Mouse (Mus musculus) CH12.LX (cell line): Measurements from ENCODE around the gene Gtf2h5. TPM values are rescaled to one million over a fixed set of nuclear protein-coding genes. Genes with fewer than 3 reads are reported as not detected.

ENCODE experiments used
- DNase-seq: peaks from one replicate; pipeline ENCODE4 v3.0.0-alpha.2; 2013; ENCODE audit errors: extremely low read depth
- H3K27ac ChIP-seq: 2 replicates; pipeline ENCODE4 v1.5.1; 2012; ENCODE audit warnings: low read depth, mild to moderate bottlenecking, control low read depth, moderate library complexity; ENCODE audit not compliant: insufficient read depth
- H3K27me3 ChIP-seq: replicated peaks from 2 replicates; pipeline ENCODE3; 2012; ENCODE audit warnings: inconsistent platforms
- H3K36me3 ChIP-seq, 2 experiments: replicated peaks in 1 of 2; 2 replicates each; pipeline versions ENCODE3 to v1.6.1; 2012; ENCODE audit warnings: inconsistent platforms in 1 of 2, low read length in 1 of 2, mild to moderate bottlenecking in 1 of 2, mixed read lengths in 1 of 2, moderate library complexity in 1 of 2; ENCODE audit not compliant: control insufficient read depth in 1 of 2, insufficient read depth in 1 of 2
- H3K4me1 ChIP-seq, 2 experiments: 2 replicates each; pipeline ENCODE4 v1.6.1; 2012; ENCODE audit warnings: inconsistent platforms in 1 of 2, moderate library complexity in 1 of 2; ENCODE audit not compliant: insufficient read depth in 2 of 2, control insufficient read depth in 1 of 2
- H3K4me2 ChIP-seq: 2 replicates; pipeline ENCODE4 v1.6.1; 2012; ENCODE audit warnings: low read depth, mild to moderate bottlenecking, control low read depth; ENCODE audit not compliant: poor library complexity, insufficient read depth, severe bottlenecking
- H3K4me3 ChIP-seq, 3 experiments: fragments of 150-350 bp in 1 of 3; sonication (generic) in 1 of 3; replicated peaks in 1 of 3; 2 replicates each; pipeline versions ENCODE3 to v1.5.1; 2011 to 2012; ENCODE audit warnings: low read depth in 2 of 3, low read length in 2 of 3, mild to moderate bottlenecking in 2 of 3, moderate library complexity in 2 of 3, control low read depth in 1 of 3, improper control_type of control experiment in 1 of 3, inconsistent platforms in 1 of 3, mixed read lengths in 1 of 3; ENCODE audit not compliant: poor library complexity in 1 of 3
- H3K79me2 ChIP-seq: replicated peaks from 2 replicates; pipeline ENCODE4 v1.6.1; 2012; ENCODE audit warnings: mild to moderate bottlenecking, moderate library complexity; ENCODE audit not compliant: control insufficient read depth, poor library complexity, insufficient read depth, severe bottlenecking; ENCODE audit errors: extremely low read depth
- H3K9ac ChIP-seq: 2 replicates; pipeline ENCODE4 v1.6.1; 2012; ENCODE audit warnings: low read depth, mild to moderate bottlenecking, control low read depth, moderate library complexity; ENCODE audit not compliant: insufficient read depth
- H3K9me3 ChIP-seq: replicated peaks from 2 replicates; pipeline ENCODE3; 2012; ENCODE audit warnings: low read length, inconsistent platforms, mixed read lengths
- GABPA ChIP-seq: IDR thresholded peaks from 2 replicates; pipeline ENCODE4 v1.6.1; 2012; ENCODE audit warnings: low read depth, low read length, improper control_type of control experiment, inconsistent platforms; ENCODE audit not compliant: insufficient replicate concordance
- HCFC1 ChIP-seq: IDR thresholded peaks from 2 replicates; pipeline ENCODE4 v1.6.1; 2012; ENCODE audit warnings: low read depth, mild to moderate bottlenecking, inconsistent platforms, low read length, improper control_type of control experiment
- IRF4 ChIP-seq: IDR thresholded peaks from 2 replicates; pipeline ENCODE4 v1.6.1; 2014; ENCODE audit warnings: low read depth, mild to moderate bottlenecking, inconsistent platforms, low read length, improper control_type of control experiment
- KAT2A ChIP-seq: IDR thresholded peaks from 2 replicates; pipeline ENCODE4 v1.6.1; 2012; ENCODE audit warnings: low read length, improper control_type of control experiment, inconsistent platforms; ENCODE audit not compliant: insufficient replicate concordance
- MAZ ChIP-seq: IDR thresholded peaks from 2 replicates; pipeline ENCODE4 v1.6.1; 2012; ENCODE audit warnings: low read depth, mild to moderate bottlenecking, inconsistent platforms, low read length, improper control_type of control experiment, moderate library complexity
- MYC ChIP-seq: IDR thresholded peaks from 2 replicates; pipeline ENCODE4 v1.6.1; 2011; ENCODE audit warnings: low read depth, mild to moderate bottlenecking, improper control_type of control experiment, low read length
- PAX5 ChIP-seq: IDR thresholded peaks from 2 replicates; pipeline ENCODE4 v1.6.1; 2012; ENCODE audit warnings: low read length, inconsistent platforms, mixed read lengths
- SMC3 ChIP-seq: IDR thresholded peaks from 2 replicates; pipeline ENCODE4 v1.6.1; 2011; ENCODE audit warnings: low read depth, low read length, improper control_type of control experiment
- TBP ChIP-seq: conservative IDR thresholded peaks from 2 replicates; pipeline ENCODE4 v1.6.1; 2011; ENCODE audit warnings: low read depth, low read length, improper control_type of control experiment
- TCF12 ChIP-seq: IDR thresholded peaks from 2 replicates; pipeline ENCODE4 v1.6.1; 2014; ENCODE audit warnings: low read depth, mild to moderate bottlenecking, inconsistent platforms, low read length, improper control_type of control experiment
- UBTF ChIP-seq: IDR thresholded peaks from 2 replicates; pipeline ENCODE4 v1.6.1; 2012; ENCODE audit warnings: low read depth, mild to moderate bottlenecking, inconsistent platforms, low read length, improper control_type of control experiment, moderate library complexity
- ZNF384 ChIP-seq: IDR thresholded peaks from 2 replicates; pipeline ENCODE4 v1.6.1; 2012; ENCODE audit warnings: low read depth, low read length, improper control_type of control experiment, inconsistent platforms
- dilution Hi-C: fragments of 300-500 bp; cut with MboI; formaldehyde crosslinking; loops from 2 replicates; pipeline ENCODE4 v1.14.3; 2020; ENCODE audit warnings: low sequenced_read_pairs; ENCODE audit not compliant: extremely low pct_unique_long_range_greater_than_20kb, extremely low pct_ligation_motif_present
- in situ Hi-C: fragments of 300-500 bp; cut with MboI; formaldehyde crosslinking; loops from 3 replicates; pipeline ENCODE4 v1.14.3; 2019; ENCODE audit warnings: low sequenced_read_pairs, low pct_ligation_motif_present, low pct_unique_long_range_greater_than_20kb, mixed read lengths
- polyA plus RNA-seq: library from polyadenylated mRNA; unstranded; fragments of >175 nt; gene quantifications from 2 replicates; pipeline ENCODE4 v1.2.1, GENCODE M21; 2012; ENCODE audit warnings: low read depth; ENCODE audit not compliant: insufficient read length
- total RNA-seq, 2 experiments: library from RNA; depleted of rRNA; stranded (reverse); fragments of 300-350 nt in 1 of 2; fragments of >200 nt in 1 of 2; gene quantifications; 2 replicates each; pipeline ENCODE4 v1.2.3; 2012 to 2014

The Gtf2h5 gene
- total and polyA plus RNA-seq, 3 experiments = 62.2 to 116 (median 97.8) TPM

GRCm38 (mm10) chr17:6036872-6037271 is 42.7 kb upstream of the Gtf2h5 start:
- Histone ChIP-seq H3K4me3 (no peak overlapping the region), H3K4me2 (no peak overlapping the region), H3K4me1 (peaks cover 5 to 8% of the 10 kb centered on the region in 2 experiments; a peak in 3 of 4 replicates), H3K36me3 (peaks cover 3 to 85% of the 10 kb centered on the region in 2 experiments), H3K27ac (no peak overlapping the region), H3K9ac (no peak overlapping the region), H3K9me3 (no peaks in the 10 kb centered on the region), H3K79me2 (no peaks in the 10 kb centered on the region), H3K27me3 (no peaks in the 10 kb centered on the region)
- TF ChIP-seq TBP (no peak), PAX5 (no peak), MAZ (no peak), KAT2A (no peak)
- no peak for DNase-seq
- in situ Hi-C loops (no loop called here), dilution Hi-C loops (no loop called here)

- Histone ChIP-seq H3K36me3 (peaks cover 6 to 86% of the 10 kb centered on the region in 2 experiments), H3K27ac (no peak overlapping the region), H3K4me2 (no peak overlapping the region), H3K4me3 (no peak overlapping the region), H3K79me2 (no peaks in the 10 kb centered on the region), H3K9me3 (no peaks in the 10 kb centered on the region), H3K9ac (no peak overlapping the region), H3K27me3 (no peaks in the 10 kb centered on the region), H3K4me1 (peaks cover 5 to 8% of the 10 kb centered on the region in 2 experiments; a peak in 3 of 4 replicates)
- TF ChIP-seq MYC = no peak
- TF ChIP-seq HCFC1 = no peak
- no peak for DNase-seq
- dilution Hi-C loops (no loop called here), in situ Hi-C loops (no loop called here)
Measured at GRCm38 (mm10) chr17:6037507-6037906, 42.1 kb upstream of the Gtf2h5 start.

- H3K79me2 ChIP-seq = no peaks in the 10 kb centered on the region
- no peak overlapping the region for H3K9ac ChIP-seq
- H3K4me1 ChIP-seq = peaks cover 2 to 27% of the 10 kb centered on the region in 2 experiments; a peak in 3 of 4 replicates
- no peak overlapping the region for H3K4me2 ChIP-seq
- H3K36me3 ChIP-seq = peaks cover 15 to 68% of the 10 kb centered on the region in 2 experiments
- no peaks in the 10 kb centered on the region for H3K9me3 ChIP-seq
- dilution Hi-C loops = no loop called here
- no peak overlapping the region for H3K4me3 ChIP-seq
- H3K27ac ChIP-seq = no peak overlapping the region
- in situ Hi-C loops = no loop called here
- TF ChIP-seq PAX5 (no peak), IRF4 (no peak), MAZ (no peak), TCF12 (no peak), UBTF (no peak), SMC3 (no peak), GABPA (no peak), MYC (no peak), TBP (no peak), ZNF384 (no peak)
- no peak for DNase-seq
- H3K27me3 ChIP-seq = no peaks in the 10 kb centered on the region
Measured at GRCm38 (mm10) chr17:6052801-6053200, 26.8 kb upstream of the Gtf2h5 start.
